Mouse (Mus musculus) neutrophil, adult 83 days (primary cell): Measurements from ENCODE around the gene Olfr480. TPM values are rescaled to one million over a fixed set of nuclear protein-coding genes. Genes with fewer than 3 reads are reported as not detected.

ENCODE experiments used
- total RNA-seq, 2 experiments: library from RNA; stranded (reverse); gene quantifications; one replicate each; pipeline ENCODE4 v1.2.4; 2023

Gene Olfr480
- not detected for total RNA-seq

GRCm38 (mm10) chr7:108067246-108067645 is at the start of gene Olfr480:
Gene Olfr480, minus strand, starts transcription at chr7:108067346.

GRCm38 (mm10) chr7:108100549-108100948 is 33.4 kb upstream of the Olfr480 start, which contains the start of gene Olfr483:
Gene Olfr483, plus strand, starts transcription at chr7:108100849.

GRCm38 (mm10) chr7:108097486-108097885 is 30.3 kb upstream of the Olfr480 start, which contains the start of gene Olfr482:
Gene Olfr482, minus strand, starts transcription at chr7:108097586.

GRCm38 (mm10) chr7:108079555-108079954 is 12.4 kb upstream of the Olfr480 start, which contains the start of gene Olfr481:
Gene Olfr481, plus strand, starts transcription at chr7:108079855.

GRCm38 (mm10) chr7:108050393-108050792 is 16.8 kb downstream of the Olfr480 start, which contains the start of gene Olfr479:
Gene Olfr479, plus strand, starts transcription at chr7:108050693.

GRCm38 (mm10) chr7:108033889-108034288 is 33.3 kb downstream of the Olfr480 start, which contains the start of gene Olfr478:
Gene Olfr478, minus strand, starts transcription at chr7:108033989.

Other genes starting within 250 kb of the Olfr480 start
- gene Olfr469, start 241.8 kb downstream of the Olfr480 start, total RNA-seq = not detected
- not detected for gene Olfr470, start 219.9 kb downstream of the Olfr480 start, total RNA-seq
- not detected for gene Olfr472, start 169.4 kb downstream of the Olfr480 start, total RNA-seq
- not detected for gene Olfr473, start 136.9 kb downstream of the Olfr480 start, total RNA-seq
- gene Olfr474, start 112.7 kb downstream of the Olfr480 start, total RNA-seq = not detected
- gene Olfr476, start 102.5 kb downstream of the Olfr480 start, total RNA-seq = not detected
- not detected for gene Olfr477, start 80.7 kb downstream of the Olfr480 start, total RNA-seq
- not detected for gene Olfr478, start 33.4 kb downstream of the Olfr480 start, total RNA-seq
- gene Olfr479, start 16.7 kb downstream of the Olfr480 start, total RNA-seq = not detected
- not detected for gene Olfr481, start 12.5 kb upstream of the Olfr480 start, total RNA-seq
- 1 to 10 TPM; 1.2 to 1.7 TPM for gene Olfr482, start 30.2 kb upstream of the Olfr480 start, total RNA-seq
- not detected for gene Olfr483, start 33.5 kb upstream of the Olfr480 start, total RNA-seq
- gene Olfr484, start 60.1 kb upstream of the Olfr480 start, total RNA-seq = not detected
- gene Olfr485, start 92.5 kb upstream of the Olfr480 start, total RNA-seq = not detected
- not detected for gene Olfr486, start 105.4 kb upstream of the Olfr480 start, total RNA-seq
- not detected for gene Olfr487, start 147.3 kb upstream of the Olfr480 start, total RNA-seq
- gene Olfr488, start 191.0 kb upstream of the Olfr480 start, total RNA-seq = not detected
- not detected for gene Olfr490, start 221.6 kb upstream of the Olfr480 start, total RNA-seq
- gene Olfr491, start 246.1 kb upstream of the Olfr480 start, total RNA-seq = not detected